Mouse (Mus musculus): Measurements from ENCODE around the gene Tmc4.

GRCm38 (mm10) chr7:3692987-3693808 lies 15.8 kb upstream of the Tmc4 start, which contains the start of gene Mboat7:
- TF ChIP-seq CTCF (IDR thresholded peaks at IDR 0.05; ENCODE audit: control insufficient read depth, insufficient read depth, insufficient read length) (no peak), MAX (IDR thresholded peaks at IDR 0.05) (peak; percentile 22), USF1 (IDR thresholded peaks at IDR 0.05; ENCODE audit: low read depth) (no peak), CEBPB (IDR thresholded peaks at IDR 0.05; ENCODE audit: low read depth) (no peak), MYOD1 (IDR thresholded peaks at IDR 0.05; ENCODE audit: control insufficient read depth, insufficient read length, low read depth) (no peak), MYOG (IDR thresholded peaks at IDR 0.05; ENCODE audit: control insufficient read depth, extremely low read depth, insufficient read length) (no peak)
